Mouse (Mus musculus): ENCODE data around the gene Phf21a.

DNA sequence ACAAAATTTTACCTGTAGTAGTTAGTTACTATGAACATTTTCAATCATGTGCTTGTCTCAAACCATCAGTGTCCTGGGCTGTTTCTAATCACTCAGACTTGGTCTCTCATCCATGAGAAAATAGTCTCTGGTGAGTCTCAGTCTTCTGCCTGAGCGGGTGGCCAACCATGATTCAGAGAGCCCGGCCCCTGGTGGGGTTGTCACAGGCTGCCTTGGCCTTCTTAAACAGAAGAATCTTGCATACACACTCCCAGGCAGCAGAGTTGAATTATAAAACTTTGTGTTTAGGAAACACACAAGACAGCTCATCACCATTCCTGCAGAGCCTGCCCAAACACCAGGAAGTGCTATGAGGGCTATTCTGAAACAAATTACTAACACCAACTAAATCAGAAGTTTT is 239.0 kb downstream of the Phf21a start:
- no peak for TF ChIP-seq CTCF (IDR thresholded peaks at IDR 0.05)
- no peak for TF ChIP-seq POLR2A (IDR thresholded peaks at IDR 0.05; ENCODE audit: insufficient read depth, low read depth, low read length)
- TF ChIP-seq EP300 (IDR thresholded peaks at IDR 0.05; ENCODE audit: insufficient read depth, low read depth, low read length), result no peak
